Mouse (Mus musculus) midbrain, embryonic 16.5 days (tissue): ENCODE results near the gene Pgk1. TPM values are rescaled to one million over a fixed set of nuclear protein-coding genes. Genes with fewer than 3 reads are reported as not detected.
"Not testable (repeated sequence)": the region's sequence is repeated elsewhere in the genome, so short reads cannot be mapped to it uniquely, and the experiment has no call there.

Experiments used
- ATAC-seq: fragments of 200-750 bp; cut with Nextera tagmentation; 2 replicates; pipeline ENCODE4 v1.8.0; 2017; ENCODE audit warnings: moderate TSS enrichment
- H3K27ac ChIP-seq: fragments of 300-500 bp; sonication (generic); 2 replicates; pipeline ENCODE4 v1.5.1; 2014; ENCODE audit warnings: mild to moderate bottlenecking, low read length, mixed read lengths
- H3K27me3 ChIP-seq: fragments of 300-500 bp; sonication (generic); 2 replicates; pipeline ENCODE4 v1.6.1; 2014; ENCODE audit warnings: low read depth, low read length, mixed read lengths; ENCODE audit not compliant: control insufficient read depth, insufficient read depth
- H3K36me3 ChIP-seq: fragments of 300-500 bp; sonication (generic); 2 replicates; pipeline ENCODE4 v1.6.1; 2014; ENCODE audit warnings: mild to moderate bottlenecking, low read length, moderate library complexity, mixed read lengths; ENCODE audit not compliant: control insufficient read depth, insufficient read depth
- H3K4me1 ChIP-seq: fragments of 300-500 bp; sonication (generic); 2 replicates; pipeline ENCODE4 v1.6.1; 2014; ENCODE audit warnings: mild to moderate bottlenecking, low read length, mixed read lengths; ENCODE audit not compliant: control insufficient read depth, insufficient read depth
- H3K4me2 ChIP-seq: fragments of 300-500 bp; sonication (generic); 2 replicates; pipeline ENCODE4 v1.6.1; 2014; ENCODE audit warnings: mild to moderate bottlenecking, low read length, mixed read lengths
- H3K4me3 ChIP-seq: fragments of 300-500 bp; sonication (generic); 2 replicates; pipeline ENCODE4 v1.5.1; 2014; ENCODE audit warnings: low read depth, mild to moderate bottlenecking, low read length, moderate library complexity, mixed read lengths
- H3K9ac ChIP-seq: fragments of 300-500 bp; sonication (generic); 2 replicates; pipeline ENCODE4 v1.6.1; 2014; ENCODE audit warnings: low read depth, low read length, mixed read lengths
- H3K9me3 ChIP-seq: fragments of 300-500 bp; sonication (generic); replicated peaks from 2 replicates; pipeline ENCODE4 v1.6.1; 2014; ENCODE audit warnings: mild to moderate bottlenecking, low read length, mixed read lengths; ENCODE audit not compliant: control insufficient read depth, poor library complexity, severe bottlenecking
- WGBS: fragments of 180-500 bp; shearing (Covaris S2); extraction: QIAGEN DNeasy Blood & Tissue Kit; methylation state at CpG from one replicate; pipeline ENCODE4 v1.1.7; 2014; 5-methylcytosine and 5-hydroxymethylcytosine counted together
- polyA plus RNA-seq: library from polyadenylated mRNA; unstranded; fragments of >200 nt; fragmentation: Nextera tagmentation; extraction: Ambion mirVana; gene quantifications from 2 replicates; pipeline ENCODE4 v1.2.1, GENCODE M21; 2015

Pgk1 gene
- polyA plus RNA-seq, 1 experiment from 2014 or later = 278 TPM

DNA sequence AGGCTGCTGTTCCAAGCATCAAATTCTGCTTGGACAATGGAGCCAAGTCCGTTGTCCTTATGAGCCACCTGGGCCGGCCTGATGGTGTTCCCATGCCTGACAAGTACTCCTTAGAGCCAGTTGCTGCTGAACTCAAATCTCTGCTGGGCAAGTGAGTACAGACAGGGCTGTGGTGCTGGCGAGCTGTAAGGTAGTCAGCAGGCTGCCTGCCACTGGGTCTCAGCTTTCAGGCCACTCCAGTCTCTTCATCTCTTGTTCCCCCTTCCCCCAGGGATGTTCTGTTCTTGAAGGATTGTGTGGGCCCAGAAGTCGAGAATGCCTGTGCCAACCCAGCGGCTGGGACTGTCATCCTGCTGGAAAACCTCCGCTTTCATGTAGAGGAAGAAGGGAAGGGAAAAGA is 7.5 kb downstream of the Pgk1 start:
- H3K36me3 ChIP-seq, ATAC-seq, H3K4me2 ChIP-seq, H3K9ac ChIP-seq, H3K27me3 ChIP-seq, H3K9me3 ChIP-seq, H3K27ac ChIP-seq, H3K4me3 ChIP-seq, H3K4me1 ChIP-seq: not testable (repeated sequence)
- 90% methylated on average over 6 of the region's 6 CpGs for WGBS

GRCm38 (mm10) chrX:106197308-106197707 is 10.4 kb downstream of the Pgk1 start:
- no peaks in the 10 kb centered on the region for H3K36me3 ChIP-seq
- no peak for ATAC-seq
- 63% methylated on average over 5 of the region's 5 CpGs for WGBS

GRCm38 (mm10) chrX:106198904-106199303 is 12.0 kb downstream of the Pgk1 start:
- H3K27ac ChIP-seq = no peak overlapping the region
- no peaks in the 10 kb centered on the region for H3K4me1 ChIP-seq
- no peaks in the 10 kb centered on the region for H3K9me3 ChIP-seq
- H3K4me3 ChIP-seq = no peak overlapping the region
- no peak overlapping the region for H3K4me2 ChIP-seq
- no peak for ATAC-seq
- no peaks in the 10 kb centered on the region for H3K36me3 ChIP-seq
- no peak overlapping the region for H3K9ac ChIP-seq
- WGBS = 83% methylated on average over 5 of the region's 5 CpGs
- H3K27me3 ChIP-seq = no peaks in the 10 kb centered on the region

More at GRCm38 (mm10) chrX:106197308-106197707, 10.4 kb downstream of the Pgk1 start:
- Histone ChIP-seq H3K4me3 (no peak overlapping the region), H3K9ac (no peak overlapping the region), H3K27me3 (no peaks in the 10 kb centered on the region), H3K27ac (no peak overlapping the region), H3K4me1 (no peaks in the 10 kb centered on the region), H3K9me3 (no peaks in the 10 kb centered on the region), H3K4me2 (no peak overlapping the region)

- Histone ChIP-seq H3K9ac (no peak overlapping the region), H3K4me2 (no peak overlapping the region), H3K9me3 (no peaks in the 10 kb centered on the region), H3K4me3 (no peak overlapping the region), H3K36me3 (no peaks in the 10 kb centered on the region), H3K27ac (no peak overlapping the region), H3K27me3 (no peaks in the 10 kb centered on the region), H3K4me1 (no peaks in the 10 kb centered on the region)
- 89% methylated on average over 2 of the region's 2 CpGs for WGBS
- ATAC-seq = no peak
These were observed 22.2 kb downstream of the Pgk1 start for GRCm38 (mm10) chrX:106209100-106209499.

DNA sequence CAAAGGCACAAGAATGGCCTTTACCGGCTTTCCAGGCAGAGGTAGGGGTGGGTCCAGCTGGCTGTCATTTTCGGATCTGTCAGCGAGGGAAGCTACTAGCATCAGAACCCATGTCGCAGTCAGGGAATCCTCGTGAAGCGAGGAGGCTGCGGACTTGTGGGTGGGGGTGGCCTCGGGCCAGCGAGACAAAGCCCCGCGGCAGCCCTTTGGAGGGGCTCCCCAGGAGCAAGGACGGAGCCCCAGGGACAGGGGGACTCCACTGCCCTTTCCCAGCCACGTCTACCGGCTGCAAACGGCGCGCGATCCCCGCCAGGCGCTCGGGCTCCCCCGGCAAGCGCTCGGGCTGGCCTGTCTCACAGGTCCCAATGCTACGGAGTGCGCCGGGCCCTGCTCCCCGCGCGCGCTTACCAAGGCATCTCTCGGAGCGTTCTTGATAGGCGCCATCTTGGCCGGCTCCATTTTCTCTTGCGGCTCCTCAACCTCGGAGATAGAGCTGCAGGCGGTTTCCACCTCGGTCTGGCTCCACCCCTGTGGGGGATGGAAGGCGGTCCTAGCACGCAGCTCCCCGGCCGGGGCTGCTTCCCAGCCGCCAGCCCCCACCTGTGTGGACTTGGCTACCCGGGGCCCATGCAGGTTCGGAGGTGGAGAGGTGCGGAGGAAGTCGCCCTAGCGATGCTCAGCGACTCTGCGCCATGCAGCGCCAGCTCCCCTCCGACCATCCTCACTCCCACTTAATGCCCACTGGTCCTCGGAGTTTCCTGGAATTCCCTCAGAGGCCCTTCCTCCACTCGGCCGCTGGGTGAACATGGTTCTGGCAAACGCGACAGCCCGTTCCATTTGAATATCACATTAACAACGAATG is 32.5 kb downstream of the Pgk1 start:
- Histone ChIP-seq H3K27me3 (no peaks in the 10 kb centered on the region), H3K4me1 (no peaks in the 10 kb centered on the region), H3K4me2 (peak overlapping the region; percentile 47), H3K4me3 (peak overlapping the region; percentile 56), H3K9ac (peak overlapping the region; percentile 77), H3K27ac (peak overlapping the region; percentile 92), H3K36me3 (no peaks in the 10 kb centered on the region), H3K9me3 (0 out of 2 replicates have a peak, but pooled peaks cover 5% of the 10 kb centered on the region)
- peak; percentile 98 for ATAC-seq
- 20% methylated on average over 60 of the region's 60 CpGs for WGBS

GRCm38 (mm10) chrX:106221058-106221457 is 34.2 kb downstream of the Pgk1 start, which contains the start of gene Taf9b:
Gene Taf9b, minus strand, starts transcription at chrX:106221158.
- Histone ChIP-seq H3K4me2 (peak within 1 kb of the TSS; percentile 47), H3K9ac (peak within 1 kb of the TSS; percentile 77), H3K4me1 (no peaks in the 10 kb centered on the region), H3K27ac (peak within 1 kb of the TSS; percentile 92), H3K4me3 (peak within 1 kb of the TSS; percentile 56), H3K27me3 (no peaks in the 10 kb centered on the region), H3K9me3 (0 out of 2 replicates have a peak, but pooled peaks cover 5% of the 10 kb centered on the region), H3K36me3 (no peaks in the 10 kb centered on the region)
- WGBS = 97% methylated on average over 20 of the region's 25 CpGs
- no peak for ATAC-seq

Other genes starting within 250 kb of the Pgk1 start
- gene Magt1, start 175.2 kb upstream of the Pgk1 start, polyA plus RNA-seq = 19.0 and 19.9 TPM in 2 replicates
- gene Cox7b, start 171.4 kb upstream of the Pgk1 start, polyA plus RNA-seq = 344 and 380 TPM in 2 replicates
- 13.9 and 15.4 TPM in 2 replicates for gene Atp7a, start 159.8 kb upstream of the Pgk1 start, polyA plus RNA-seq
- gene Tlr13, start 43.9 kb upstream of the Pgk1 start, polyA plus RNA-seq = 0.19 and 0.24 TPM in 2 replicates
- 19.2 and 20.0 TPM in 2 replicates for gene Taf9b, start 34.1 kb downstream of the Pgk1 start, polyA plus RNA-seq
- gene Fnd3c2, start 68.3 kb downstream of the Pgk1 start, polyA plus RNA-seq = not detected in 2 replicates